Mouse (Mus musculus) hindbrain, postnatal 0 days (tissue): ENCODE data around the gene Lingo1. TPM values are rescaled to one million over a fixed set of nuclear protein-coding genes. Genes with fewer than 3 reads are reported as not detected.

ENCODE experiments used
- ATAC-seq: fragments of 200-750 bp; cut with Nextera tagmentation; 2 replicates; pipeline ENCODE4 v1.8.0; 2017; ENCODE audit warnings: mild to moderate bottlenecking, moderate TSS enrichment, moderate library complexity
- DNase-seq: peaks from one replicate; pipeline ENCODE4 v3.0.0-alpha.2; 2015; ENCODE audit warnings: low spot score
- H3K27ac ChIP-seq: fragments of 300-500 bp; sonication (generic); 2 replicates; pipeline ENCODE4 v1.5.1; 2014; ENCODE audit warnings: mild to moderate bottlenecking
- H3K27me3 ChIP-seq: fragments of 300-500 bp; sonication (generic); 2 replicates; pipeline ENCODE4 v1.6.1; 2014; ENCODE audit warnings: low read length, mixed read lengths; ENCODE audit not compliant: insufficient read depth
- H3K36me3 ChIP-seq: fragments of 300-500 bp; sonication (generic); 2 replicates; pipeline ENCODE4 v1.6.1; 2014; ENCODE audit warnings: low read length, mixed read lengths; ENCODE audit not compliant: insufficient read depth
- H3K4me1 ChIP-seq: fragments of 300-500 bp; sonication (generic); 2 replicates; pipeline ENCODE4 v1.6.1; 2014; ENCODE audit warnings: antibody characterized with exemption, low read length, mixed read lengths; ENCODE audit not compliant: insufficient read depth
- H3K4me2 ChIP-seq: fragments of 300-500 bp; sonication (generic); 2 replicates; pipeline ENCODE4 v1.6.1; 2014; ENCODE audit warnings: low read depth, mild to moderate bottlenecking, low read length, moderate library complexity, mixed read lengths
- H3K4me3 ChIP-seq: fragments of 300-500 bp; sonication (generic); 2 replicates; pipeline ENCODE4 v1.5.1; 2014; ENCODE audit warnings: low read length
- H3K9ac ChIP-seq: fragments of 300-500 bp; sonication (generic); replicated peaks from 2 replicates; pipeline ENCODE4 v1.6.1; 2014; ENCODE audit warnings: mild to moderate bottlenecking, low read length, moderate library complexity, mixed read lengths
- H3K9me3 ChIP-seq: fragments of 300-500 bp; sonication (generic); 2 replicates; pipeline ENCODE4 v1.6.1; 2016; ENCODE audit warnings: low read length, mixed read lengths
- CTCF ChIP-seq: IDR thresholded peaks from 2 replicates; pipeline ENCODE4 v1.5.1; 2016; ENCODE audit warnings: antibody characterized with exemption, control low read depth, low read depth
- WGBS: fragments of 180-500 bp; shearing (Covaris S2); extraction: QIAGEN DNeasy Blood & Tissue Kit; methylation state at CpG from one replicate; pipeline ENCODE4 v1.1.7; 2014; 5-methylcytosine and 5-hydroxymethylcytosine counted together
- polyA plus RNA-seq: library from polyadenylated mRNA; unstranded; fragments of >200 nt; fragmentation: Nextera tagmentation; extraction: Ambion mirVana; gene quantifications from 2 replicates; pipeline ENCODE4 v1.2.1, GENCODE M21; 2015
- total RNA-seq: library from RNA; depleted of rRNA; stranded (reverse); fragments of >200 nt; gene quantifications from 2 replicates; pipeline ENCODE4 v1.2.3, GENCODE M21; 2014

The Lingo1 gene
- total and polyA plus RNA-seq, 2 experiments from 2014 or later, result 88.6 to 181 TPM

- no peaks in the 10 kb centered on the region for H3K27me3 ChIP-seq
- H3K36me3 ChIP-seq, result no peaks in the 10 kb centered on the region
- H3K9ac ChIP-seq, result no peak overlapping the region
- H3K4me2 ChIP-seq, result no peak overlapping the region
- WGBS, result 55% methylated on average over 10 of the region's 10 CpGs
- peak; percentile 19 for DNase-seq
- H3K27ac ChIP-seq, result no peak overlapping the region
- no peak overlapping the region for H3K4me3 ChIP-seq
- no peaks in the 10 kb centered on the region for H3K9me3 ChIP-seq
- no peak for TF ChIP-seq CTCF
- no peak for ATAC-seq
- H3K4me1 ChIP-seq, result no peaks in the 10 kb centered on the region
Measured at GRCm38 (mm10) chr9:56784576-56784975, 11.7 kb downstream of the Lingo1 start.

- no peaks in the 10 kb centered on the region for H3K27me3 ChIP-seq
- no peak overlapping the region for H3K4me3 ChIP-seq
- peak; percentile 73 for DNase-seq
- H3K9ac ChIP-seq, result no peak overlapping the region
- TF ChIP-seq CTCF, result no peak
- H3K27ac ChIP-seq, result peak overlapping the region; percentile 57; the same call in 1 of the 2 replicates
- H3K9me3 ChIP-seq, result no peaks in the 10 kb centered on the region
- H3K4me1 ChIP-seq, result peaks cover 24% of the 10 kb centered on the region
- H3K4me2 ChIP-seq, result no peak overlapping the region
- peak; percentile 74 for ATAC-seq
- 41% methylated on average over 11 of the region's 11 CpGs for WGBS
- no peaks in the 10 kb centered on the region for H3K36me3 ChIP-seq
Measured at GRCm38 (mm10) chr9:56776881-56777801, 19.1 kb downstream of the Lingo1 start.

- H3K9me3 ChIP-seq, result no peaks in the 10 kb centered on the region
- H3K4me1 ChIP-seq, result peaks cover 24% of the 10 kb centered on the region
- H3K4me2 ChIP-seq, result no peak overlapping the region
- DNase-seq (no peak), ATAC-seq (peak; percentile 28; the same call in 1 of the 2 replicates)
- no peaks in the 10 kb centered on the region for H3K36me3 ChIP-seq
- H3K27ac ChIP-seq, result no peak overlapping the region
- 0 out of 2 replicates have a peak, but pooled peaks have one; percentile 17 for TF ChIP-seq CTCF
- no peak overlapping the region for H3K4me3 ChIP-seq
- WGBS, result 59% methylated on average over 7 of the region's 7 CpGs
- H3K9ac ChIP-seq, result no peak overlapping the region
- H3K27me3 ChIP-seq, result no peaks in the 10 kb centered on the region
Measured at GRCm38 (mm10) chr9:56775161-56775934, 20.9 kb downstream of the Lingo1 start.

GRCm38 (mm10) chr9:56774231-56774630 is 22.0 kb downstream of the Lingo1 start:
- no peaks in the 10 kb centered on the region for H3K36me3 ChIP-seq
- peak; percentile 94 for TF ChIP-seq CTCF
- ATAC-seq (no peak), DNase-seq (peak; percentile 82)
- no peaks in the 10 kb centered on the region for H3K9me3 ChIP-seq
- no peak overlapping the region for H3K27ac ChIP-seq
- H3K4me1 ChIP-seq, result peaks cover 24% of the 10 kb centered on the region
- no peaks in the 10 kb centered on the region for H3K27me3 ChIP-seq
- no peak overlapping the region for H3K4me3 ChIP-seq
- H3K4me2 ChIP-seq, result no peak overlapping the region
- H3K9ac ChIP-seq, result no peak overlapping the region
- 51% methylated on average over 6 of the region's 6 CpGs for WGBS

- H3K4me2 ChIP-seq, result no peak overlapping the region
- H3K36me3 ChIP-seq, result no peaks in the 10 kb centered on the region
- no peak for TF ChIP-seq CTCF
- no peaks in the 10 kb centered on the region for H3K9me3 ChIP-seq
- H3K27ac ChIP-seq, result no peak overlapping the region
- peaks cover 24% of the 10 kb centered on the region for H3K4me1 ChIP-seq
- ATAC-seq, result no peak
- H3K27me3 ChIP-seq, result no peaks in the 10 kb centered on the region
- no peak overlapping the region for H3K9ac ChIP-seq
- no peak for DNase-seq
- no peak overlapping the region for H3K4me3 ChIP-seq
- WGBS, result 61% methylated on average over 7 of the region's 7 CpGs
Measured at GRCm38 (mm10) chr9:56773666-56774065, 22.6 kb downstream of the Lingo1 start.

- H3K9me3 ChIP-seq, result no peaks in the 10 kb centered on the region
- H3K36me3 ChIP-seq, result no peaks in the 10 kb centered on the region
- no peak overlapping the region for H3K27ac ChIP-seq
- H3K27me3 ChIP-seq, result no peaks in the 10 kb centered on the region
- H3K4me2 ChIP-seq, result no peak overlapping the region
- no peak for TF ChIP-seq CTCF
- 0 out of 2 replicates have a peak, but pooled peaks cover 4% of the 10 kb centered on the region for H3K4me1 ChIP-seq
- peak; percentile 78 for DNase-seq
- peak; percentile 72 for ATAC-seq
- H3K4me3 ChIP-seq, result no peak overlapping the region
- no peak overlapping the region for H3K9ac ChIP-seq
- WGBS, result 33% methylated on average over 9 of the region's 9 CpGs
Measured at GRCm38 (mm10) chr9:56767653-56768136, 28.6 kb downstream of the Lingo1 start.
